Mouse (Mus musculus) c-Kit-positive CD71-positive TER-119-positive erythroid progenitor cells, embryonic 14.5 days (primary cell): ENCODE data around the gene Oprl1.

ENCODE experiments used
- DNase-seq: peaks from one replicate; pipeline ENCODE4 v3.0.0-alpha.2; 2013; ENCODE audit warnings: low spot score

The Oprl1 gene

DNA sequence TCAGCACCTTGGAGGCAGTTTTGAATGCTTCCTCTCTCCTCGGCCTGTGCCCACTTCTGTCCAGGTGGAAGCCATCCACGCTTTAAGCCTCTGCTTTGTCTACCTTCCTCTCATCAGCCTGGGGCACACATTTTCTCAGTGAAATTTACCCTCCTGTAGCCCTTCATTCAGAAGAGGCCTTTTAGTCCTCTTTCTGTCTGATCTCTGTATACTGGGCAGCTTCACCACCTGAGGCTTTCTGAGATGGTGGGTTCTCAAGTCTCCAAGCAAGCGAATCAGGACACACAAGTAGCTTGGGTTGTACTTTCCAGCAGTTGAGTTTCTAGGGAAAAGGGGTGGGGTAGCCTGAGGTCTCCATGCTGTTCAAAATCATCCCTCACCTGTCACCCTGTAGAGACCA is 22.5 kb upstream of the Oprl1 start:
- DNase-seq = no peak

DNA sequence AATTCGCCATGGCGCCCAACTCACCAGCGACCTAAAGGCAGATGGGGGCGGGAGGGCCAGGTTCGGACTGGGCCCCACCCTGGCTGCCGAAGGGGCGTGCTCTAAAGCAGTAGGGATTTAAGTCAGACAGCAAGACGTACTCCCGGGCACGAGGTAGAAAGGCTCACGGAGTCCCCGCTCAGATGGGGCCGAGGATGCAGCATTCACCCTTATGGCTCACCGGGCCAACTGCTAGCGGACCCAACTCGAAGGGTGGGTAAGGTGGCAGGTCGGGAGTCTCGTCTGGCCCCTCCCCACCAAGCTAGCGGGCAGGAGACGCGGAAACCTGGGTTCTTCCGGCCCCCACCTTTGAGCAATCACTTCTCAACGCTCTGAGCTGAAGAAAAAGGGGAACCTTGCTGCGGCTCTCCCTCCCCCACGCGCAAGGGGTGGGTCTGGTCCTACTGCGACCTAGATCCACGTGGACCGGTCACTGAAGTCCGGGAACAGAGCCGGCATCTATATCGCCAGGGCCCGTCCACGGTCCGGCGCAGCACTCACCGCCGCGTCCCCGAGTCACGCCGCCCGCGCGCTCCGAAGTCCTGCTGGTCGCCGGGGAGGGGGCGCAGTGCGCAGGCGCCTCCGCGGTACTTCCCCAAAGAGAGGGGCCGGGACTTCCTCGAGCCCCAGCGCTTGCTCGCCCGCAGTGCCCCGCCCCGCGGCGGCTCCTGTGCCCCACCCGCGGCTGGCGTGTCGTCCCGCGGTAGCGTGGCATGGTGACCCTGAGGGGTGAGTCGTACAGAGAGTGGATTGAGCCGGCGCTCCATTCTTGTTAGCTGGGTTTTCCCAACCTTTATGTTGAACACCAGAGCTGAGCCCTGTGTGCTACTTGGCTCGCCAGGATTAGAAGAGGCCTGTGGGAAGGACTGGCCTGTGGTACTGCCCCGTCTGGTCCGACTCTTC is 21.2 kb upstream of the Oprl1 start, which contains the start of gene Rgs19:
TSS of gene Rgs19 (minus strand) at position 639 of the 942 bp plus-strand sequence.
- no peak for DNase-seq

GRCm38 (mm10) chr2:181694581-181694980 is 20.2 kb upstream of the Oprl1 start:
- DNase-seq = no peak

DNA sequence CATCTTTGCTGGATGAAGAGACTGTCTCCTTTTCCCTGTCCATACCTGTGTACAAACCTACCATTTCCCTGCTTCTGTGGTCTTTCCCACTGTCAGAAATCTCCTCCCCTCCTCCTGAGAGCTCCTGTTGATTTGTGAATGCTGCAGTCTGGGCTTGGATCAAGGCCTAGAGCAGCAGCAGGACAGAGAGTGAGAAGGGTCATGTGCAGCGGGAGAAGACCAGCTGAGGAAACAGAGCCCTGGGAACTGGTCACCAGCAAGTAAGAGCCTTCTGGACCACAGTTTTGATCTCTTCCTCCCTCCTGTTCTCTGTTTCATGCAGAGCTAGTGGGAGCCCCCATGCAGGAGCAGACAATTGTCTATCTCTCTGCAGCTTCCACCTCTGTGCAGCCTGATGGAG is 19.0 kb upstream of the Oprl1 start:
- no peak for DNase-seq

GRCm38 (mm10) chr2:181696801-181697420 is 17.9 kb upstream of the Oprl1 start:
- DNase-seq = no peak

- no peak for DNase-seq
These were observed 16.6 kb upstream of the Oprl1 start, which contains the start of gene Lkaaear1 for GRCm38 (mm10) chr2:181698241-181698640. Gene Lkaaear1, minus strand, starts transcription at chr2:181698442.

DNA sequence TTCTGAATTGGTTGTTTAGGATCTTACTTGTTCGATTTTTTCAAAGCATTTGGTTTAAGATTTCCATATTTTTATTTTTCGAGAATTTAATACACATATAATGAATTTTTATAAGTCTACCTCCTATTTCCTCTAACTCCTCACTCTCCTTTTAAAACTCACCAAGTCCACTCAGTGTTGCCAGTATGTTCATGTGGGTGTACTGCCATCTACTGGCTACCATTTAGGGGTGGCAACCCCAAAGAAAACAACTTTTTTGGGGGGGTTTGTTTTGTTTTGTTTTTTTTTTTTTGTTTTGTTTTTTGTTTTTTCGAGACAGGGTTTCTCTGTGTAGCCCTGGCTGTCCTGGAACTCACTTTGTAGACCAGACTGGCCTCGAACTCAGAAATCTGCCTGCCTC is 8.1 kb upstream of the Oprl1 start:
- no peak for DNase-seq

GRCm38 (mm10) chr2:181713749-181714148 is 1.1 kb upstream of the Oprl1 start:
- no peak for DNase-seq

GRCm38 (mm10) chr2:181715382-181715781 is 566 bp downstream of the Oprl1 start:
- no peak for DNase-seq

GRCm38 (mm10) chr2:181716991-181717390 is 2.2 kb downstream of the Oprl1 start:
- no peak for DNase-seq

GRCm38 (mm10) chr2:181720061-181720460 is 5.2 kb downstream of the Oprl1 start:
- no peak for DNase-seq

GRCm38 (mm10) chr2:181721200-181721599 is 6.4 kb downstream of the Oprl1 start:
- DNase-seq = no peak

DNA sequence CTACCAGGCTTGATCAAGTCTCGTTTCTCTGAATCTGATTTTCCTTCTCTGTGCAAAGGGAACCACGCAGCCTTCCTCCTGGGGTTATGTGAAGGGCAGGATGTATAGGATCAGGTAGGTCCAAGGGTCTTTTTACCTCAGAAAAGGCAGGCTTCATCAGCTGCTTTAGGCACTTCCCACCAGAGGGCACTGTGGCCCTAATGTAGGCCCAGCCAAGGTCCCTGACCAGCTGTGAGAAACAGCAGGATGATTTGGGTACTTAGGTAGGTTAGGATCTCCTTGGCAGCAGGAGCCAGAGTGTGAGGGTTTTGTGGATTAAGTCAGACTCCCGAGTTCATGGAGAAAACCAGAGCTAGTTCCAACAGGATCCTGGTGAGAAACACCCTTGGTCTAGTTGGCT is 7.4 kb downstream of the Oprl1 start:
- DNase-seq = peak; percentile 6

GRCm38 (mm10) chr2:181727659-181728262 is 12.9 kb downstream of the Oprl1 start:
- no peak for DNase-seq

DNA sequence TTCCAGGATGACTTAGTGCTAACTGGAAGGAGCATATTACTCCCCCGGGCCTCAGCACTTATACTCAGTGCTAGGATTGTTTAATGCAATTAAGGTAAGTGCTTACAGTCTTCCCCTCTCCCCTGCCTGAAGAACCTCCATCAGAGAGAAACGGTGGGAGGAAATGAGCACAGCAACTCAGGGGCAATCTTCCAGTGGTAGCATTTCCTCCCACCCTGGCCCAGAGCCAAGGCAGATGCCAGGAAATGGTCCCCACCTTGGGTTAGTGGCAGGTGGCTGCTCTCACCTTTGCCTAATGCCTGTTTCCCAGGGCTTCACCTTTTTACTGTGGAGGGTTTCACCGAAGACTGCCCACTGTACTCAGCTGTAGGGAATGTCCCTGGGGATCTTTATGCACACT is 15.2 kb downstream of the Oprl1 start:
- DNase-seq = no peak

- DNase-seq = no peak
These were observed 37.8 kb downstream of the Oprl1 start for GRCm38 (mm10) chr2:181752626-181753025.

DNA sequence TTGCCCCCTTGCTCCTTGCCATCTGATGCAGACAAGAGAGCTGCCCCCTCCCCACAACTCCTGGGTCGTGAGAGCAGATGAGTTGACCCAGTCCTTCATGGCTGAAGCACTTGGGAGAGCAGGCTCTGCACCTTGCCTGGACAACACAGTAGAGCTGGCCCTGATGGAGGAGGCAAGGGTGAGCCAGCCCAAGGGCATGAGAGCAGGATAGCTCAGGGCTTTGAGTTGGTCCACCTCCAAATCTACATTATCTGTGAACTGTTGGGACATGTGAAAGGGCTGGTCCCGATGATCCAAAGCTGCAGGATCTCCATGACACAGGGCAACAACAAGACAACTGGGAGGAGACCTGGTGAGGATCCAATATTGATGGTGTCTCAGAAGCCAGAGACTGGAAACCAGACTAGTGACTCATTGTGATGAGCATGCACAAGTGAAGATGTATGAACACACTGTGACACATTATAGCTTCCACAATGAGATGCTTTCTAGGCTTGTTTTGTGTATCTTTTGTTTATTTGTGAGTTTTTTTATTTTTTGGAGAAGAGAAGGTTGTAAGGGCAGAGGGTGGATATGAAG is 43.4 kb downstream of the Oprl1 start:
- no peak for DNase-seq

DNA sequence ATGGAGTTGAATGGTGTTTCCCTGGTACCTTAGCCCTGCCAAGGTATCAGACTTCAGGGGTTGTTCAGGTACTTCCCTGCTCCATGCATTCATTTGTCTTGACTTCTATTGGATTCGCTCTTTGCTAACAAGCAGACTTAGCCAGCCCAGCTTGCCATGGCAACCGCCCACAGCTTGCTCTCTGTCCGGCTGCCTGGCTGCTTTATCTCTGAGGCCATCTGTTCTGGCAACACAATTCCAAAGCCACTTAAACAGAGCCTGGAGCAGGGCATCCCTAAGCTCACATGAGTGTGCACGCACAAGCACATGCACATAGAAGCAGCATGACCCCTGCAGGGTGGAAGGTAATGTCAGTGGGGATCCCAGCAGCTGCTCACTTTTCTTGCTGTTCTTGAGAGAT is 44.2 kb downstream of the Oprl1 start:
- DNase-seq = no peak

DNA sequence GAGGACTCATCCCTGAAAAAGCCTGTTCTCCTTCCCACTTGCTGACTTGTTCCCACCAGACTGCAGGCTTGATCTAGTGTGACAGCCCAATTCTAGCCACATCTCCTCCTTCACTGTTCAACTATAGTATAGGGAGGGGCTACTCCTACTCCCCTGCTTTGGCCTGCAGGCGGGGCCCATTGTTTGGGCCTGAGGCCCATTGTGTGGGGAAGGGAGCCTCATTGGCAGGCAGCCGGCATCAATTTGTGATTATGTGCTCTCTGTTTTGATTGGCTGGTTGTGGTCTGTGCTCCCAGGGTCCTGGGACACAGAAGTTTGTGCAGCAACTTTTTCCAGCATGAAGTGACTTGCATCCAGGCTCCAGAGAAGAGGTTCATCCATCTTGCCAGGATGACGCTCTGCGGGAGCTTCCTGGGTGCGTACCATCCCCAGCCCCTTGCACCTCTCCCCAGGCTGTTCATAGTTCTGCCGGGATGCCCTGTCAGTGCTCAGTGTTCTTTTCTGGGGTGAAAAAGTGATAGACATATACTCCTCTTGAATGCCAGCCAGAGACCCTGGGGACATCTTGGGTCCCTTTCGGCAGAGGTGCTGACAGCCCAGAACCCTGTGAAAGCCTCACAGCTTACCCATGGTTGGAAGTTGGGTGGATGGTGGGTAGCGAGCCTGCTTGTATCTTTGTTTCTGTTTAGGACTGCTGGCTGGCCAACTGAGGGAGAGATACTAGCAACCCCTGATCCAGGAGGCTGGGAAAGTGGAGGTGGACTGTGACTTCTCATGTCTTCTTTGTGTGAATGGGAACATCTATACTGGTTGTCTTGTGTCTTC is 48.4 kb downstream of the Oprl1 start, which contains the start of gene Myt1:
TSS of gene Myt1 (plus strand) at position 327 of the 825 bp plus-strand sequence.
- DNase-seq = no peak

DNA sequence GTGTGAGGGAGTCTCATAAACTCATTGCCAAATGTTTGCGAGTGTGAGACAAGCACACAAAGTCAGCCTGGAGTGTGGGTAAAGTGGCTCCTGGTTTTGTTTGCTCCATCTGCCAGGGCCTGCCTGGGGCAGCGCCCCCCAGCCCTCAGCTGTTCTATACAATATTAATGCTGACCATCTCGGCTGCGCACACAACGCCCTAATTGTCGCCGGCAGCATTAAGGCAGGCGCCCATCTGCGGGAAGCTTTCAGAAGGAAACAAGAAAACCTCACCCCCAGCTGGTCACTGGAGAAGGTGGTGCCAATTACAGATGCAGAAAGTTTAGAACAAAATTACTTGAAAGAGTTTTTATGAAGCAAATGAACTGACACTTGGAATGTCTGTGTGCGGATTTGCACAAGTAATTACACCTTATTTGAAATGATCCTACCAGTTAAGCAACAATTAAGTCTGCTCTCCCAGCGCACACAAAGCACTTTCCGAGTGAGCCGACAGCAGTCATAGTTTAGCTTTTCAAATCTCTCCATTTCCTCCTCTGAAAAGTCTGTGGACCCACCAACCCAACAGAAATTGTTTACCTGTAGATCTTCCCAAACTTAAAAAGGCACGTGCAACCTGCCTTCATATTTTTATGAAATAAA is 49.2 kb downstream of the Oprl1 start:
- DNase-seq = no peak

DNA sequence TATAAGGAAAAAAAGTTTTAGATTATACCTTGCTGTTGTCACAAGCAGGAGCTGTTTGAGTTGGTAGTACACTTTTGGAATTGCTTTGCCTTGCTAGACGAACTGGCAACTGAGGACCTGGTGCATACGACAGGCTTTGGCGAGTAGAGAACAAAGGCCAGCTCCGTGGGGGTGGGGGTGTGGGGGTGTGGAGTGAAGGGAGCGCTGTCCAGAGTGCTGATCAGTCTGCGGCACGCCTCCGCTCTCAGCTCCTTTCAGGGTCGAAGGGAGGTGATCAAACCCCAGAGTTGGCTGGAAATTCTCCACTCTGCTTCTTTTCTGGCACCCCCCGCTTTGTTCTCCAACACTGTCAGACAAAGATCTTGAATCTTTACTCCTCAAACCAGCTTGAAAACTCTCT is 49.8 kb downstream of the Oprl1 start:
- no peak for DNase-seq
